Mouse (Mus musculus): ENCODE results near the gene Mpp2. TPM values are rescaled to one million over a fixed set of nuclear protein-coding genes. Genes with fewer than 3 reads are reported as not detected.

The Mpp2 gene
- polyA plus RNA-seq, 1 experiment from 2014 or later: 24.1 TPM

GRCm38 (mm10) chr11:102026694-102027360, 61.5 kb downstream of the Mpp2 start:
- Histone ChIP-seq H3K4me3 (replicated peaks; ENCODE audit: low read length) (peak overlapping the region; percentile 65), H3K36me3 (ENCODE audit: control insufficient read depth, insufficient read depth) (0 out of 2 replicates have a peak, but pooled peaks cover 2% of the 10 kb centered on the region), H3K9ac (replicated peaks; ENCODE audit: low read depth, low read length) (peak overlapping the region; percentile 72), H3K4me2 (ENCODE audit: low read length) (peak overlapping the region; percentile 56), H3K4me1 (replicated peaks; ENCODE audit: control insufficient read depth, insufficient read depth, low read length) (peaks cover 28% of the 10 kb centered on the region), H3K9me3 (ENCODE audit: control insufficient read depth, low read length) (no peaks in the 10 kb centered on the region), H3K27ac (ENCODE audit: low read length) (peak overlapping the region; percentile 71), H3K27me3 (replicated peaks; ENCODE audit: control insufficient read depth, insufficient read depth, low read length) (no peaks in the 10 kb centered on the region)
- peak; percentile 86 for ATAC-seq
- WGBS: under 1% methylated on average over 52 of the region's 73 CpGs

GRCm38 (mm10) chr11:102025991-102026660, 62.2 kb downstream of the Mpp2 start:
- peak overlapping the region; percentile 56 for H3K4me2 ChIP-seq (ENCODE audit: low read length)
- no peaks in the 10 kb centered on the region for H3K9me3 ChIP-seq (ENCODE audit: control insufficient read depth, low read length)
- H3K36me3 ChIP-seq (ENCODE audit: control insufficient read depth, insufficient read depth): 0 out of 2 replicates have a peak, but pooled peaks cover 2% of the 10 kb centered on the region
- 3% methylated on average over 21 of the region's 23 CpGs for WGBS
- peak; percentile 26 for ATAC-seq
- peak overlapping the region; percentile 71 for H3K27ac ChIP-seq (ENCODE audit: low read length)
- peak overlapping the region; percentile 72 for H3K9ac ChIP-seq (replicated peaks; ENCODE audit: low read depth, low read length)
- no peaks in the 10 kb centered on the region for H3K27me3 ChIP-seq (replicated peaks; ENCODE audit: control insufficient read depth, insufficient read depth, low read length)
- H3K4me1 ChIP-seq (replicated peaks; ENCODE audit: control insufficient read depth, insufficient read depth, low read length): peaks cover 28% of the 10 kb centered on the region
- H3K4me3 ChIP-seq (replicated peaks; ENCODE audit: low read length): peak overlapping the region; percentile 65

- no peak for ATAC-seq
- Histone ChIP-seq H3K4me3 (replicated peaks; ENCODE audit: low read length) (peak overlapping the region; percentile 1; the same call in 1 of the 2 replicates), H3K9me3 (ENCODE audit: control insufficient read depth, low read length) (no peaks in the 10 kb centered on the region), H3K4me2 (ENCODE audit: low read length) (peak overlapping the region; percentile 56), H3K27ac (ENCODE audit: low read length) (no peak overlapping the region), H3K4me1 (replicated peaks; ENCODE audit: control insufficient read depth, insufficient read depth, low read length) (peaks cover 28% of the 10 kb centered on the region), H3K27me3 (replicated peaks; ENCODE audit: control insufficient read depth, insufficient read depth, low read length) (no peaks in the 10 kb centered on the region), H3K9ac (replicated peaks; ENCODE audit: low read depth, low read length) (no peak overlapping the region; the same call in 1 of the 2 replicates), H3K36me3 (ENCODE audit: control insufficient read depth, insufficient read depth) (0 out of 2 replicates have a peak, but pooled peaks cover 2% of the 10 kb centered on the region)
- WGBS: 35% methylated on average over 7 of the region's 7 CpGs
Observed at GRCm38 (mm10) chr11:102025354-102025753, 63.0 kb downstream of the Mpp2 start.

GRCm38 (mm10) chr11:102024875-102025274, 63.4 kb downstream of the Mpp2 start:
- H3K4me2 ChIP-seq (ENCODE audit: low read length): peak overlapping the region; percentile 56
- H3K9me3 ChIP-seq (ENCODE audit: control insufficient read depth, low read length): no peaks in the 10 kb centered on the region
- H3K4me3 ChIP-seq (replicated peaks; ENCODE audit: low read length): no peak overlapping the region; the same call in 1 of the 2 replicates
- H3K9ac ChIP-seq (replicated peaks; ENCODE audit: low read depth, low read length): no peak overlapping the region
- ATAC-seq: no peak
- H3K27me3 ChIP-seq (replicated peaks; ENCODE audit: control insufficient read depth, insufficient read depth, low read length): no peaks in the 10 kb centered on the region
- 0 out of 2 replicates have a peak, but pooled peaks cover 2% of the 10 kb centered on the region for H3K36me3 ChIP-seq (ENCODE audit: control insufficient read depth, insufficient read depth)
- no peak overlapping the region for H3K27ac ChIP-seq (ENCODE audit: low read length)
- WGBS: 82% methylated on average over 4 of the region's 4 CpGs
- peaks cover 28% of the 10 kb centered on the region for H3K4me1 ChIP-seq (replicated peaks; ENCODE audit: control insufficient read depth, insufficient read depth, low read length)

GRCm38 (mm10) chr11:102024084-102024758, 64.1 kb downstream of the Mpp2 start:
- Histone ChIP-seq H3K4me2 (ENCODE audit: low read length) (no peak overlapping the region), H3K27ac (ENCODE audit: low read length) (no peak overlapping the region), H3K36me3 (ENCODE audit: control insufficient read depth, insufficient read depth) (0 out of 2 replicates have a peak, but pooled peaks cover 2% of the 10 kb centered on the region), H3K4me3 (replicated peaks; ENCODE audit: low read length) (no peak overlapping the region), H3K4me1 (replicated peaks; ENCODE audit: control insufficient read depth, insufficient read depth, low read length) (peaks cover 30% of the 10 kb centered on the region), H3K27me3 (replicated peaks; ENCODE audit: control insufficient read depth, insufficient read depth, low read length) (no peaks in the 10 kb centered on the region), H3K9ac (replicated peaks; ENCODE audit: low read depth, low read length) (no peak overlapping the region), H3K9me3 (ENCODE audit: control insufficient read depth, low read length) (no peaks in the 10 kb centered on the region)
- ATAC-seq: no peak
- WGBS: 79% methylated on average over 6 of the region's 6 CpGs

GRCm38 (mm10) chr11:102023406-102023805, 64.9 kb downstream of the Mpp2 start:
- H3K27me3 ChIP-seq (replicated peaks; ENCODE audit: control insufficient read depth, insufficient read depth, low read length): no peaks in the 10 kb centered on the region
- no peak overlapping the region for H3K4me2 ChIP-seq (ENCODE audit: low read length)
- no peak overlapping the region for H3K4me3 ChIP-seq (replicated peaks; ENCODE audit: low read length)
- H3K4me1 ChIP-seq (replicated peaks; ENCODE audit: control insufficient read depth, insufficient read depth, low read length): peaks cover 30% of the 10 kb centered on the region
- no peak overlapping the region for H3K27ac ChIP-seq (ENCODE audit: low read length)
- 78% methylated on average over 13 of the region's 13 CpGs for WGBS
- no peaks in the 10 kb centered on the region for H3K9me3 ChIP-seq (ENCODE audit: control insufficient read depth, low read length)
- no peak overlapping the region for H3K9ac ChIP-seq (replicated peaks; ENCODE audit: low read depth, low read length)
- H3K36me3 ChIP-seq (ENCODE audit: control insufficient read depth, insufficient read depth): 0 out of 2 replicates have a peak, but pooled peaks cover 2% of the 10 kb centered on the region
- no peak for ATAC-seq

- 70% methylated on average over 5 of the region's 5 CpGs for WGBS
- Histone ChIP-seq H3K4me3 (replicated peaks; ENCODE audit: low read length) (no peak overlapping the region), H3K27me3 (replicated peaks; ENCODE audit: control insufficient read depth, insufficient read depth, low read length) (no peaks in the 10 kb centered on the region), H3K4me2 (ENCODE audit: low read length) (no peak overlapping the region), H3K36me3 (ENCODE audit: control insufficient read depth, insufficient read depth) (0 out of 2 replicates have a peak, but pooled peaks cover 2% of the 10 kb centered on the region), H3K27ac (ENCODE audit: low read length) (no peak overlapping the region), H3K9ac (replicated peaks; ENCODE audit: low read depth, low read length) (no peak overlapping the region), H3K9me3 (ENCODE audit: control insufficient read depth, low read length) (no peaks in the 10 kb centered on the region), H3K4me1 (replicated peaks; ENCODE audit: control insufficient read depth, insufficient read depth, low read length) (peaks cover 21% of the 10 kb centered on the region)
- ATAC-seq: no peak
Observed at GRCm38 (mm10) chr11:102021196-102021595, 67.1 kb downstream of the Mpp2 start.

GRCm38 (mm10) chr11:102019736-102020135, 68.6 kb downstream of the Mpp2 start:
- no peak overlapping the region for H3K27ac ChIP-seq (ENCODE audit: low read length)
- WGBS: 27% methylated on average over 9 of the region's 9 CpGs

GRCm38 (mm10) chr11:102016136-102016535, 72.2 kb downstream of the Mpp2 start:
- Histone ChIP-seq H3K9ac (replicated peaks; ENCODE audit: low read depth, low read length) (no peak overlapping the region), H3K4me3 (replicated peaks; ENCODE audit: low read length) (no peak overlapping the region), H3K4me2 (ENCODE audit: low read length) (no peak overlapping the region), H3K27ac (ENCODE audit: low read length) (no peak overlapping the region), H3K9me3 (ENCODE audit: control insufficient read depth, low read length) (no peaks in the 10 kb centered on the region), H3K4me1 (replicated peaks; ENCODE audit: control insufficient read depth, insufficient read depth, low read length) (0 out of 2 replicates have a peak, but pooled peaks cover 9% of the 10 kb centered on the region), H3K36me3 (ENCODE audit: control insufficient read depth, insufficient read depth) (peaks cover 4% of the 10 kb centered on the region; the same call in 1 of the 2 replicates), H3K27me3 (replicated peaks; ENCODE audit: control insufficient read depth, insufficient read depth, low read length) (no peaks in the 10 kb centered on the region)
- WGBS: 100% methylated on average over 1 of the region's 1 CpGs
- ATAC-seq: no peak

More at GRCm38 (mm10) chr11:102019736-102020135, 68.6 kb downstream of the Mpp2 start:
- H3K9ac ChIP-seq (replicated peaks; ENCODE audit: low read depth, low read length): no peak overlapping the region
- no peak for ATAC-seq
- no peaks in the 10 kb centered on the region for H3K9me3 ChIP-seq (ENCODE audit: control insufficient read depth, low read length)
- no peak overlapping the region for H3K4me3 ChIP-seq (replicated peaks; ENCODE audit: low read length)
- 0 out of 2 replicates have a peak, but pooled peaks cover 2% of the 10 kb centered on the region for H3K36me3 ChIP-seq (ENCODE audit: control insufficient read depth, insufficient read depth)
- H3K4me1 ChIP-seq (replicated peaks; ENCODE audit: control insufficient read depth, insufficient read depth, low read length): peaks cover 7% of the 10 kb centered on the region; the same call in 1 of the 2 replicates
- H3K4me2 ChIP-seq (ENCODE audit: low read length): no peak overlapping the region
- no peaks in the 10 kb centered on the region for H3K27me3 ChIP-seq (replicated peaks; ENCODE audit: control insufficient read depth, insufficient read depth, low read length)
